Mouse (Mus musculus) cerebellum, adult (tissue): ENCODE measurements around the gene Ank.

Source experiments
- ATAC-seq: cut with Nextera tagmentation; 2 replicates; pipeline ENCODE4 v1.9.2; 2017; ENCODE audit warnings: mild to moderate bottlenecking, moderate library complexity, mixed read lengths; ENCODE audit not compliant: insufficient number of reproducible peaks, low FRiP score, low TSS enrichment

Gene Ank

GRCm38 (mm10) chr15:27592620-27593320, 126.3 kb downstream of the Ank start:
- ATAC-seq = no peak

GRCm38 (mm10) chr15:27593717-27594116, 127.2 kb downstream of the Ank start:
- no peak for ATAC-seq

GRCm38 (mm10) chr15:27594973-27595372, 128.5 kb downstream of the Ank start:
- no peak for ATAC-seq

GRCm38 (mm10) chr15:27595560-27595959, 129.1 kb downstream of the Ank start:
- ATAC-seq = peak; percentile 59; the same call in 1 of the 2 replicates

- ATAC-seq = no peak; the same call in 1 of the 2 replicates
These were observed 130.1 kb downstream of the Ank start for GRCm38 (mm10) chr15:27596463-27597140.

- ATAC-seq = no peak
These were observed 131.0 kb downstream of the Ank start for GRCm38 (mm10) chr15:27597516-27597915.

- ATAC-seq = no peak
These were observed 132.4 kb downstream of the Ank start for GRCm38 (mm10) chr15:27598786-27599385.

- no peak for ATAC-seq
These were observed 134.0 kb downstream of the Ank start for GRCm38 (mm10) chr15:27600524-27600923.

GRCm38 (mm10) chr15:27604558-27604957, 138.1 kb downstream of the Ank start:
- ATAC-seq = no peak

- no peak for ATAC-seq
These were observed 138.8 kb downstream of the Ank start for GRCm38 (mm10) chr15:27605252-27605651.

GRCm38 (mm10) chr15:27609554-27609953, 143.1 kb downstream of the Ank start:
- no peak for ATAC-seq

- peak; percentile 81 for ATAC-seq
These were observed 146.2 kb downstream of the Ank start for GRCm38 (mm10) chr15:27612533-27613221.

GRCm38 (mm10) chr15:27613255-27613654, 146.8 kb downstream of the Ank start:
- ATAC-seq = no peak

- ATAC-seq = peak; percentile 46; the same call in 1 of the 2 replicates
These were observed 149.7 kb downstream of the Ank start for GRCm38 (mm10) chr15:27616159-27616558.

- ATAC-seq = no peak
These were observed 150.8 kb downstream of the Ank start for GRCm38 (mm10) chr15:27617227-27617626.

- ATAC-seq = no peak
These were observed 152.5 kb downstream of the Ank start for GRCm38 (mm10) chr15:27618778-27619533.

GRCm38 (mm10) chr15:27619683-27620082, 153.2 kb downstream of the Ank start:
- ATAC-seq = no peak

- ATAC-seq = no peak
These were observed 154.2 kb downstream of the Ank start for GRCm38 (mm10) chr15:27620475-27621185.

- ATAC-seq = no peak
These were observed 156.8 kb downstream of the Ank start for GRCm38 (mm10) chr15:27623286-27623685.
